Mouse (Mus musculus) E14TG2a.4 (cell line): ENCODE results near the gene Krt75.

Source experiments
- H3K27me3 ChIP-seq: 2 replicates; pipeline ENCODE4 v1.6.1; 2014; ENCODE audit warnings: low read length, control low read depth; ENCODE audit not compliant: insufficient read depth
- H3K36me3 ChIP-seq: 2 replicates; pipeline ENCODE4 v1.6.1; 2014; ENCODE audit warnings: low read length, control low read depth; ENCODE audit not compliant: insufficient read depth
- H3K4me1 ChIP-seq: replicated peaks from 2 replicates; pipeline ENCODE4 v1.6.1; 2014; ENCODE audit warnings: low read depth, low read length, control low read depth
- H3K4me3 ChIP-seq: replicated peaks from 2 replicates; pipeline ENCODE4 v1.5.1; 2014; ENCODE audit warnings: mild to moderate bottlenecking, low read length
- H3K9me3 ChIP-seq: 2 replicates; pipeline ENCODE4 v1.6.1; 2014; ENCODE audit warnings: low read length, control low read depth
- CTCF ChIP-seq: conservative IDR thresholded peaks from 2 replicates; pipeline ENCODE4 v1.5.1; 2014; ENCODE audit warnings: low read length
- NANOG ChIP-seq: IDR thresholded peaks from 2 replicates; pipeline ENCODE4 v1.6.1; 2014; ENCODE audit warnings: borderline replicate concordance, low read length, mixed read lengths
- POU5F1 ChIP-seq: IDR thresholded peaks from 2 replicates; pipeline ENCODE4 v1.6.1; 2014; ENCODE audit warnings: low read length, borderline replicate concordance

Krt75 gene

DNA sequence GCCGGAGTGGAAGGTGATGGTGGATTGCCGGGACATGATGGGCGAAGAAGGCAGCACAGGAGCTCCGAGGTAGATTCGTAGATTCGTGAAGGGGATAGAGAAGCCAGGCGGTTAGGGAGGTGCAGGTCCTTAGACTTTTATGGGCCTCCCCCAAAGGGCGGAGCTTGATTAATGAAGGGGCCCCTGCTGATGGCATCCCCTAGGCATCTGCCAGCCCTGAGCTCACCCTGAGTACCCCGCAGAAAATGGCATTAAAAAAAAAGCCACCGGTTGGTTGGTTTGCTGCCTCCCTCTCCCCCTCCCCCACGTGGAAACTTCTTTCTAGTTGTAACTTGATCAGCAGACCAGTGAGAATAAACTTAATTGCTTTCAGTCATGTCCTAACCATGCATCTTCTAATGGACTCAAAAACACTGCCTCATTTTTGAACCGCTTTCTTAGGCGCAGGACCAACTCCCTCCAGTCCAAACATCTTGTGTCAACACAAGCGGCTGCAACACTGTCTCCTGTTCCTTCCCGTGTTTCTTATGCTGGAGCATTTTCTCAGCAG lies at the start of gene Krt75:
Gene Krt75, minus strand, starts transcription at position 109 of the 550 bp plus-strand sequence.
- Histone ChIP-seq H3K9me3 (peaks cover 8% of the 10 kb centered on the region; the same call in 1 of the 2 replicates), H3K27me3 (peaks cover 33% of the 10 kb centered on the region), H3K4me1 (no peaks in the 10 kb centered on the region; the same call in 1 of the 2 replicates), H3K4me3 (peak within 1 kb of the TSS; percentile 57), H3K36me3 (no peaks in the 10 kb centered on the region)
- TF ChIP-seq CTCF (no peak), POU5F1 (no peak), NANOG (no peak)

GRCm38 (mm10) chr15:101599123-101599522 lies 25.4 kb upstream of the Krt75 start:
- H3K9me3 ChIP-seq = peaks cover 5% of the 10 kb centered on the region
- no peaks in the 10 kb centered on the region for H3K4me1 ChIP-seq
- H3K4me3 ChIP-seq = no peak overlapping the region

DNA sequence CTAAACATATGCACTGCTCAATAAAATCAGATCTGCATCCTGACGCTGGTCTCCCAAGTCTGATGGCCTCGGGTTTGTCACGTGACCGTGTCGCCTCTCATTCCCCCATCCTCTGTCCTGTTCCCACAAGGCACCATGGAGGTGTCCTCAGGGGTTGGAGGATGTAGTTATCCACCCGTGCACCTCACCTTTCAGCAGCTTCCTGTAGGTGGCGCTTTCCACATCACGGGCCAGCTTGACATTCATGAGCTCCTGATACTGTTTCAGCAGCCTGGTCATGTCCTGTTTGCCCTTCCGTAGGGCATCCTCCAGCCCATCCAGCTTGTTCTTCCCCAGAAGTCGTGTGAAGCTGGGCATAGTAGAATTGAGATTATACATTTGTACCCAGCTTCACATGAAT lies 14.5 kb upstream of the Krt75 start:
- H3K4me3 ChIP-seq = no peak overlapping the region
- H3K27me3 ChIP-seq = peaks cover 9% of the 10 kb centered on the region
- no peaks in the 10 kb centered on the region for H3K4me1 ChIP-seq
- TF ChIP-seq CTCF (peak; percentile 44), NANOG (no peak), POU5F1 (no peak)
- H3K9me3 ChIP-seq = peaks cover 5% of the 10 kb centered on the region
- H3K36me3 ChIP-seq = no peaks in the 10 kb centered on the region

More at GRCm38 (mm10) chr15:101599123-101599522, 25.4 kb upstream of the Krt75 start:
- Histone ChIP-seq H3K36me3 (no peaks in the 10 kb centered on the region), H3K27me3 (no peaks in the 10 kb centered on the region)
- TF ChIP-seq CTCF = no peak
- no peak for TF ChIP-seq POU5F1

DNA sequence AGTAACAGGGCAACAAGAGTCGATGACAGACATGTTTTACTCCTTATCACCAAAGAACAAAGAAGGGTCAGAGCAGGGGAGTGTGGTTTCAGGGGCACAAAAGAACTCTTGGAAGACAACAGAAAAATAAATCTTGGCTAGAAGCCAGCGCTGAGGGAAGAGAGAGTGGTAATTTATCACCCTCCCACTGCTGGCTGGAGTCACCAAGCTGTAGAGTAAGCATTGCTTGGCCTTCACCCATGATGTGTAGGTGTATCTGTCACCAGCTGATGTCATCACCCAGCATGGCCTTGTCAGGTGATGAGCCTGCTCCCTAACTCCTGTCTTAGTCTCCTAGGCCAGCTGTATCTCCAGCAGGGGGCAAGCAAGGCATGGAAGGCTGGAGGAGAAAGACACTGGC lies 10.8 kb upstream of the Krt75 start:
- TF ChIP-seq NANOG (no peak), CTCF (no peak), POU5F1 (no peak)
- Histone ChIP-seq H3K4me1 (no peaks in the 10 kb centered on the region), H3K36me3 (no peaks in the 10 kb centered on the region), H3K4me3 (no peak overlapping the region), H3K27me3 (peaks cover 9% of the 10 kb centered on the region), H3K9me3 (peaks cover 5% of the 10 kb centered on the region)

DNA sequence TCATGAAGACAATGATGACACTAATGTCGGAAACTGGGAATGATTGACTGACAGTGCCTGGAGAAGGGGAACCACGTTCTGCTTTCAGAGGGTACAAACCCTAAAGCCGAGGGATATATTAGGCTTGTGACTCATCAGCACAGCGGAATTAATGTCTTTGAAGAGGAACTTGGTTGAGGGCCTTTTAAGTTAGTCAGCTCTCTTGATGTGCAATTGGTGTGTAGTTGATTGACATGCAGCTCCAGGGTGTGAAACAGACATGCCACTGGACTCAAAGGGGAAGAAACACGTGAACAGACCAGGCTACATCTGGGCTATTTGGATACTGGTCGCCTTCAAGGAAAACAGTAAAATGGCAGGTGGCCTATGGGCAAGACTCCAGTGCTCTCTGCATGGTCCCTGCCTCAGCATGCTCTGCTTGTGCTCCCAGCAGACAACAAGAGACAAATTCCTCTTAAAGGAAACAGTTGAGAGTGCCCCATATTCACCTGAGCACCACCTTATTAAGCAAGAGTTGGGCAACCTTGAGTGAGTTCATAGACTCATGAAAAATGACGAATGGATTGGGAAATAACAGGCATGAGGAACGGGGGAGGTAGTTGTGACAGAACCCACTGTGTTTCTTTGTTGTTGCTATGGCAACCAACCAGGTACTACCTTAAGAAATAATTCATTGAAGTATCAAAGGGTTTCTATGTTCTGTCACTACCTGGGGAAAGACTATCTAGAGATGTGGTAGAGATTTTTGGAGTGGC lies 9.7 kb upstream of the Krt75 start:
- Histone ChIP-seq H3K4me1 (no peaks in the 10 kb centered on the region), H3K36me3 (no peaks in the 10 kb centered on the region), H3K27me3 (peaks cover 9% of the 10 kb centered on the region), H3K4me3 (no peak overlapping the region), H3K9me3 (no peaks in the 10 kb centered on the region)
- TF ChIP-seq CTCF = no peak
- TF ChIP-seq POU5F1 = no peak
- no peak for TF ChIP-seq NANOG

GRCm38 (mm10) chr15:101581701-101582100 lies 8.0 kb upstream of the Krt75 start:
- TF ChIP-seq NANOG = no peak
- no peak for TF ChIP-seq POU5F1
- TF ChIP-seq CTCF = no peak
- Histone ChIP-seq H3K4me1 (no peaks in the 10 kb centered on the region), H3K4me3 (no peak overlapping the region), H3K9me3 (no peaks in the 10 kb centered on the region), H3K36me3 (no peaks in the 10 kb centered on the region), H3K27me3 (no peaks in the 10 kb centered on the region)

DNA sequence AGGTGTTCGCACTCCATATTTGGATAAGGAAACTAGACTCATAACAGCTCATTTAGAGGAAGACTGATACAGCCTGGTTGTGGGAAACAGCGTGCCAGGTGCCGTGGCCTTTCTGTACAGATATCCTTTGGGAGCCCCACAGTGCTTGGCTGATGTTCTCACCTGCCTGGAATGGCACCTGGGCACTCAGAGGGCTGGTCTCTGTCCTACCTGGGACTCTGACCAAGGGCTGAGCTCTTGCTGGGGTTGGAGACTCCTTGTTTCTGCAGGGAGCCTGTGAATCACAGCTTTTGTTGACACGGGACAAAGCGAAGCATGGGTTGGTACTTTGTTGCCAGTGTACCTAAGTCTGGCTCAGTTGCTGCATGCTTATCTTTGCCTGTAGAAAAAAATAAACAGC lies 1.8 kb upstream of the Krt75 start:
- Histone ChIP-seq H3K4me3 (no peak overlapping the region), H3K4me1 (no peaks in the 10 kb centered on the region; the same call in 1 of the 2 replicates), H3K27me3 (peaks cover 21% of the 10 kb centered on the region), H3K36me3 (no peaks in the 10 kb centered on the region), H3K9me3 (peaks cover 8% of the 10 kb centered on the region; the same call in 1 of the 2 replicates)
- no peak for TF ChIP-seq CTCF
- no peak for TF ChIP-seq NANOG
- no peak for TF ChIP-seq POU5F1

GRCm38 (mm10) chr15:101567780-101568179 lies 5.9 kb downstream of the Krt75 start:
- Histone ChIP-seq H3K9me3 (peaks cover 16% of the 10 kb centered on the region; the same call in 1 of the 2 replicates), H3K36me3 (no peaks in the 10 kb centered on the region), H3K4me3 (no peak overlapping the region), H3K27me3 (peaks cover 50% of the 10 kb centered on the region), H3K4me1 (no peaks in the 10 kb centered on the region)
- TF ChIP-seq POU5F1 (no peak), CTCF (peak; percentile 44), NANOG (no peak)

GRCm38 (mm10) chr15:101562850-101563249 lies 10.9 kb downstream of the Krt75 start, which contains the start of gene Krt90:
TSS of gene Krt90 (minus strand) at chr15:101562950.
- peaks cover 8% of the 10 kb centered on the region for H3K4me1 ChIP-seq
- peaks cover 56% of the 10 kb centered on the region for H3K27me3 ChIP-seq
- no peaks in the 10 kb centered on the region for H3K36me3 ChIP-seq
- peaks cover 8% of the 10 kb centered on the region; the same call in 1 of the 2 replicates for H3K9me3 ChIP-seq
- no peak for TF ChIP-seq POU5F1
- no peak within 1 kb of the TSS for H3K4me3 ChIP-seq
